Mouse (Mus musculus) MEL (cell line): ENCODE measurements around the gene Dhps. TPM values are rescaled to one million over a fixed set of nuclear protein-coding genes. Genes with fewer than 3 reads are reported as not detected.

Experiments used
- DNase-seq: peaks from one replicate; pipeline ENCODE4 v3.0.0; 2011; ENCODE audit warnings: low read depth, low spot score
- H3K27ac ChIP-seq: 2 replicates; pipeline ENCODE4 v1.5.1; 2012; ENCODE audit warnings: low read depth, mild to moderate bottlenecking, control low read depth, low read length, moderate library complexity; ENCODE audit not compliant: control insufficient read depth
- H3K27me3 ChIP-seq, 2 experiments: fragments of 150-350 bp in 1 of 2; sonication (generic) in 1 of 2; 2 replicates each; pipeline ENCODE4 v1.6.1; 2012; ENCODE audit warnings: low read length in 2 of 2, mild to moderate bottlenecking in 2 of 2, improper control_type of control experiment in 1 of 2, moderate library complexity in 1 of 2; ENCODE audit not compliant: insufficient read depth in 2 of 2, control insufficient read depth in 1 of 2
- H3K36me3 ChIP-seq, 2 experiments: 2 replicates each; pipeline ENCODE4 v1.6.1; 2012 to 2014; ENCODE audit warnings: low read length in 2 of 2, improper control_type of control experiment in 1 of 2, inconsistent platforms in 1 of 2, mild to moderate bottlenecking in 1 of 2; ENCODE audit not compliant: insufficient read depth in 2 of 2, control insufficient read depth in 1 of 2
- H3K4me1 ChIP-seq, 2 experiments: fragments of 150-350 bp in 1 of 2; sonication (generic) in 1 of 2; 2 replicates each; pipeline ENCODE4 v1.6.1; 2012; ENCODE audit warnings: low read length in 2 of 2, improper control_type of control experiment in 1 of 2, mild to moderate bottlenecking in 1 of 2; ENCODE audit not compliant: insufficient read depth in 2 of 2, control insufficient read depth in 1 of 2
- H3K4me3 ChIP-seq, 2 experiments: fragments of 150-350 bp in 1 of 2; sonication (generic) in 1 of 2; 2 replicates each; pipeline ENCODE4 v1.5.1; 2012; ENCODE audit warnings: low read depth in 2 of 2, low read length in 2 of 2, mild to moderate bottlenecking in 2 of 2, moderate library complexity in 2 of 2, control low read depth in 1 of 2, improper control_type of control experiment in 1 of 2; ENCODE audit not compliant: control insufficient read depth in 1 of 2, insufficient read depth in 1 of 2
- H3K79me2 ChIP-seq: 2 replicates; pipeline ENCODE4 v1.6.1; 2012; ENCODE audit warnings: mild to moderate bottlenecking, low read length, moderate library complexity; ENCODE audit not compliant: control insufficient read depth, poor library complexity, insufficient read depth
- H3K9ac ChIP-seq: 2 replicates; pipeline ENCODE4 v1.6.1; 2012; ENCODE audit warnings: low read depth, mild to moderate bottlenecking, control low read depth, low read length, moderate library complexity; ENCODE audit not compliant: control insufficient read depth, poor library complexity, severe bottlenecking
- H3K9me3 ChIP-seq: fragments of 150-350 bp; sonication (generic); replicated peaks from 2 replicates; pipeline ENCODE4 v1.6.1; 2012; ENCODE audit warnings: mild to moderate bottlenecking, low read length, improper control_type of control experiment, moderate library complexity; ENCODE audit not compliant: insufficient read depth
- CHD1 ChIP-seq: IDR thresholded peaks from 2 replicates; pipeline ENCODE4 v1.6.1; 2012; ENCODE audit warnings: low read depth, mild to moderate bottlenecking, inconsistent platforms, low read length, improper control_type of control experiment
- CHD2 ChIP-seq: IDR thresholded peaks from 2 replicates; pipeline ENCODE4 v1.6.1; 2011; ENCODE audit warnings: low read length, improper control_type of control experiment
- CTCF ChIP-seq, 3 experiments: IDR thresholded peaks in 2 of 3; conservative IDR thresholded peaks in 1 of 3; 2 replicates each; pipeline ENCODE4 v1.5.1; 2011 to 2012; ENCODE audit warnings: low read length in 3 of 3, low read depth in 2 of 3, mild to moderate bottlenecking in 2 of 3, improper control_type of control experiment in 1 of 3, inconsistent platforms in 1 of 3, mixed read lengths in 1 of 3, moderate library complexity in 1 of 3; ENCODE audit not compliant: control insufficient read depth in 1 of 3, insufficient read depth in 1 of 3, poor library complexity in 1 of 3, severe bottlenecking in 1 of 3
- E2F4 ChIP-seq: IDR thresholded peaks from 2 replicates; pipeline ENCODE4 v1.6.1; 2011; ENCODE audit warnings: low read depth, low read length, improper control_type of control experiment, borderline replicate concordance
- ELF1 ChIP-seq: IDR thresholded peaks from 2 replicates; pipeline ENCODE4 v1.6.1; 2014; ENCODE audit warnings: low read depth, mild to moderate bottlenecking, inconsistent platforms, low read length, improper control_type of control experiment, moderate library complexity
- ETS1 ChIP-seq: IDR thresholded peaks from 2 replicates; pipeline ENCODE4 v1.6.1; 2012; ENCODE audit warnings: low read depth, mild to moderate bottlenecking, inconsistent platforms, low read length, improper control_type of control experiment, moderate library complexity
- GATA1 ChIP-seq: IDR thresholded peaks from 2 replicates; pipeline ENCODE4 v1.6.1; 2011; ENCODE audit warnings: low read depth, low read length, improper control_type of control experiment
- HCFC1 ChIP-seq: IDR thresholded peaks from 2 replicates; pipeline ENCODE4 v1.6.1; 2012; ENCODE audit warnings: low read depth, mild to moderate bottlenecking, inconsistent platforms, low read length, improper control_type of control experiment, moderate library complexity
- MAZ ChIP-seq: IDR thresholded peaks from 2 replicates; pipeline ENCODE4 v1.6.1; 2012; ENCODE audit warnings: low read depth, mild to moderate bottlenecking, inconsistent platforms, low read length, improper control_type of control experiment
- MXI1 ChIP-seq: IDR thresholded peaks from 2 replicates; pipeline ENCODE4 v1.6.1; 2011; ENCODE audit warnings: mild to moderate bottlenecking, low read depth, low read length, improper control_type of control experiment
- MYC ChIP-seq: IDR thresholded peaks from 2 replicates; pipeline ENCODE4 v1.6.1; 2011; ENCODE audit warnings: low read depth, mild to moderate bottlenecking, low read length, improper control_type of control experiment, moderate library complexity
- NELFE ChIP-seq: IDR thresholded peaks from 2 replicates; pipeline ENCODE4 v1.6.1; 2011; ENCODE audit warnings: low read depth, low read length, improper control_type of control experiment
- NRF1 ChIP-seq: IDR thresholded peaks from 2 replicates; pipeline ENCODE4 v1.6.1; 2014; ENCODE audit warnings: low read depth, mild to moderate bottlenecking, inconsistent platforms, low read length, improper control_type of control experiment, moderate library complexity; ENCODE audit not compliant: poor library complexity, insufficient read depth, severe bottlenecking
- POLR2A ChIP-seq, 2 experiments: IDR thresholded peaks; 2 replicates each; pipeline ENCODE4 v1.6.1; 2011 to 2012; ENCODE audit warnings: low read length in 2 of 2, mild to moderate bottlenecking in 2 of 2, control low read depth in 1 of 2, improper control_type of control experiment in 1 of 2, low read depth in 1 of 2, moderate library complexity in 1 of 2; ENCODE audit not compliant: control insufficient read depth in 1 of 2, insufficient read depth in 1 of 2, poor library complexity in 1 of 2
- POLR2AphosphoS2 ChIP-seq: IDR thresholded peaks from 2 replicates; pipeline ENCODE4 v1.6.1; 2011; ENCODE audit warnings: low read length, improper control_type of control experiment
- RAD21 ChIP-seq: IDR thresholded peaks from 2 replicates; pipeline ENCODE4 v1.6.1; 2011; ENCODE audit warnings: mild to moderate bottlenecking, low read depth, low read length, improper control_type of control experiment
- RCOR1 ChIP-seq: IDR thresholded peaks from 2 replicates; pipeline ENCODE4 v1.6.1; 2012; ENCODE audit warnings: low read depth, mild to moderate bottlenecking, inconsistent platforms, low read length, improper control_type of control experiment
- SIN3A ChIP-seq: IDR thresholded peaks from 2 replicates; pipeline ENCODE4 v1.6.1; 2012; ENCODE audit warnings: low read length, improper control_type of control experiment, inconsistent platforms
- SMC3 ChIP-seq: IDR thresholded peaks from 2 replicates; pipeline ENCODE4 v1.6.1; 2011; ENCODE audit warnings: low read depth, low read length, improper control_type of control experiment
- TBP ChIP-seq: IDR thresholded peaks from 2 replicates; pipeline ENCODE4 v1.8.0; 2011; ENCODE audit warnings: low read depth, low read length, improper control_type of control experiment
- TCF12 ChIP-seq: IDR thresholded peaks from 2 replicates; pipeline ENCODE4 v1.6.1; 2014; ENCODE audit warnings: low read depth, mild to moderate bottlenecking, inconsistent platforms, low read length, improper control_type of control experiment, moderate library complexity
- USF1 ChIP-seq: IDR thresholded peaks from 2 replicates; pipeline ENCODE4 v1.6.1; 2014; ENCODE audit warnings: low read depth, mild to moderate bottlenecking, inconsistent platforms, low read length, improper control_type of control experiment, moderate library complexity
- USF2 ChIP-seq, 2 experiments: IDR thresholded peaks; 2 replicates each; pipeline ENCODE4 v1.6.1; 2011 to 2012; ENCODE audit warnings: improper control_type of control experiment in 2 of 2, low read length in 2 of 2, borderline replicate concordance in 1 of 2, inconsistent platforms in 1 of 2, low read depth in 1 of 2, mild to moderate bottlenecking in 1 of 2; ENCODE audit not compliant: insufficient read depth in 1 of 2
- ZC3H11A ChIP-seq: IDR thresholded peaks from 2 replicates; pipeline ENCODE4 v1.6.1; 2012; ENCODE audit warnings: low read depth, mild to moderate bottlenecking, inconsistent platforms, low read length, improper control_type of control experiment
- polyA plus RNA-seq, 2 experiments: library from polyadenylated mRNA; stranded (reverse) in 1 of 2; unstranded in 1 of 2; fragments of >175 nt in 1 of 2; fragments of >200 nt in 1 of 2; gene quantifications; 2 replicates each; pipeline versions ENCODE4 v1.2.1 to v1.2.4; 2012; ENCODE audit warnings: low replicate concordance in 2 of 2, low read depth in 1 of 2; ENCODE audit not compliant: insufficient read length in 2 of 2, insufficient read depth in 1 of 2, missing spikeins in 1 of 2
- total RNA-seq: library from RNA; depleted of rRNA; stranded (reverse); fragments of 300-350 nt; gene quantifications from 2 replicates; pipeline ENCODE4 v1.2.3, GENCODE M21; 2012

Dhps gene
- total and polyA plus RNA-seq, 3 experiments: 44.6 to 68.3 TPM; not detected in 1

GRCm38 (mm10) chr8:85076993-85077392, 5.4 kb downstream of the Dhps start (continued):
- TF ChIP-seq USF2 (IDR thresholded peaks at IDR 0.05; ENCODE audit: borderline replicate concordance in 1 of 2, insufficient read depth in 1 of 2, low read depth in 1 of 2, low read length in 2 of 2) (no peak), CTCF (IDR thresholded peaks at IDR 0.05 in 2 of 3, conservative IDR thresholded peaks at IDR 0.05 in 1 of 3; ENCODE audit: control insufficient read depth in 1 of 3, insufficient read depth in 1 of 3, low read depth in 2 of 3, low read length in 3 of 3, poor library complexity in 1 of 3, severe bottlenecking in 1 of 3) (peak; percentile 80 to 95 (median 90)), GATA1 (no peak)

- peak overlapping the region; percentile 71 for H3K27ac ChIP-seq
- peaks cover 8 to 26% of the 10 kb centered on the region in 2 experiments for H3K4me1 ChIP-seq
- TF ChIP-seq TCF12 (no peak), POLR2A (IDR thresholded peaks at IDR 0.05; ENCODE audit: control insufficient read depth in 1 of 2, insufficient read depth in 1 of 2, low read depth in 1 of 2, low read length in 2 of 2, poor library complexity in 1 of 2) (peak in 1 of 2 experiments; percentile 43; a peak in 1 of 4 replicates)
- peaks cover 10% of the 10 kb centered on the region for H3K79me2 ChIP-seq
- H3K27me3 ChIP-seq: no peaks in the 10 kb centered on the region
- H3K4me3 ChIP-seq: peak overlapping the region; percentile 85 to 91
- no peaks in the 10 kb centered on the region for H3K9me3 ChIP-seq
- DNase-seq: no peak
- H3K36me3 ChIP-seq: peaks cover 2 to 16% of the 10 kb centered on the region in 2 experiments
- peak overlapping the region; percentile 89 for H3K9ac ChIP-seq
Measured at GRCm38 (mm10) chr8:85080214-85080531, 8.6 kb downstream of the Dhps start.

- TF ChIP-seq SMC3 (peak; percentile 2; the same call in 1 of the 2 replicates), POLR2A (IDR thresholded peaks at IDR 0.05; ENCODE audit: control insufficient read depth in 1 of 2, insufficient read depth in 1 of 2, low read depth in 1 of 2, low read length in 2 of 2, poor library complexity in 1 of 2) (no peak; a peak in 3 of 4 replicates), MXI1 (peak; percentile 94), NRF1 (no peak), ZC3H11A (no peak), MAZ (0 out of 2 replicates have a peak, but pooled peaks have one; percentile 19), USF2 (IDR thresholded peaks at IDR 0.05; ENCODE audit: borderline replicate concordance in 1 of 2, insufficient read depth in 1 of 2, low read depth in 1 of 2, low read length in 2 of 2) (no peak), SIN3A (peak; percentile 84), GATA1 (no peak), RCOR1 (no peak), ELF1 (peak; percentile 63; the same call in 1 of the 2 replicates), CHD2 (no peak), RAD21 (no peak), CHD1 (no peak; the same call in 1 of the 2 replicates), E2F4 (0 out of 2 replicates have a peak, but pooled peaks have one; percentile 35), NELFE (no peak; the same call in 1 of the 2 replicates), MYC (peak; percentile 77), ETS1 (peak; percentile 42; the same call in 1 of the 2 replicates), POLR2AphosphoS2 (0 out of 2 replicates have a peak, but pooled peaks have one; percentile 80), TBP (peak; percentile 69), USF1 (no peak), HCFC1 (peak; percentile 85)
- H3K27me3 ChIP-seq: no peaks in the 10 kb centered on the region
- peaks cover 10% of the 10 kb centered on the region for H3K79me2 ChIP-seq
- no peaks in the 10 kb centered on the region for H3K9me3 ChIP-seq
- H3K4me3 ChIP-seq: peak within 1 kb of the TSS; percentile 85 to 91
- H3K4me1 ChIP-seq: peaks cover 8 to 30% of the 10 kb centered on the region in 2 experiments
- H3K27ac ChIP-seq: peak within 1 kb of the TSS; percentile 97
- peaks cover 2 to 19% of the 10 kb centered on the region in 2 experiments for H3K36me3 ChIP-seq
- H3K9ac ChIP-seq: peak within 1 kb of the TSS; percentile 89
- peak; percentile 91 for DNase-seq
Measured at GRCm38 (mm10) chr8:85080532-85081215, 9.1 kb downstream of the Dhps start, which contains the start of gene Wdr83os. Gene Wdr83os, plus strand, starts transcription at chr8:85080740.
